Mouse (Mus musculus) testis, adult 2 months (tissue): ENCODE measurements around the gene Lrguk.

Experiments used
- CTCF ChIP-seq: fragments of 200-500 bp; IDR thresholded peaks from 2 replicates; pipeline ENCODE4 v1.5.1; 2012; ENCODE audit warnings: low read depth, mild to moderate bottlenecking, inconsistent platforms, low read length, moderate library complexity; ENCODE audit not compliant: control insufficient read depth, insufficient read depth, insufficient replicate concordance
- POLR2A ChIP-seq: fragments of 200-500 bp; IDR thresholded peaks from 2 replicates; pipeline ENCODE4 v1.6.1; 2012; ENCODE audit warnings: low read depth, mild to moderate bottlenecking, inconsistent platforms, low read length, moderate library complexity; ENCODE audit not compliant: control insufficient read depth

DNA sequence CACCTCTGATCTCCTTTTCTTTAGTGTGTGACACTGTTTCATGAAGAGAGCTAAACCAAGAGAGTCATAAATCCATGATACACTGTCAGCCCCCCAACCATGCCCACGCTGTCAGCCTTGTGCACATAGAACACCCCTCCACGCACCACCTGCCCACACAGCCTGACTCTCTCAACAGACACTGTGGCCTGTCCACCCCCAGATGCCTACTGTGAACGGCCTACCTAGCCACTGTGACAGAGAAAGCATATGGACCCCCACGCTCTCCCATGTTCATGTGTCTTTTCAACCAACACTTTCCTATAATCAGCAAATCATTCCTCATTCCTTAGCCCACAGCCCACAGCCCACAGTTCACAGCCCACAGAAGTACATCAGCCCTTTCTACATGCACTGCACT lies 58.5 kb downstream of the Lrguk start:
- TF ChIP-seq POLR2A: no peak
- TF ChIP-seq CTCF: no peak
